Mouse (Mus musculus) liver, embryonic 14.5 days (tissue): Measurements from ENCODE around the gene Hmgb2.
"Not testable (repeated sequence)": the region's sequence is repeated elsewhere in the genome, so short reads cannot be mapped to it uniquely, and the experiment has no call there.

Source experiments
- CTCF ChIP-seq: IDR thresholded peaks from 2 replicates; pipeline ENCODE4 v1.5.1; 2016; ENCODE audit warnings: antibody characterized with exemption, low read depth, control low read depth
- EP300 ChIP-seq: IDR thresholded peaks from 2 replicates; pipeline ENCODE4 v1.6.1; 2016; ENCODE audit warnings: antibody characterized with exemption, low read depth

DNA sequence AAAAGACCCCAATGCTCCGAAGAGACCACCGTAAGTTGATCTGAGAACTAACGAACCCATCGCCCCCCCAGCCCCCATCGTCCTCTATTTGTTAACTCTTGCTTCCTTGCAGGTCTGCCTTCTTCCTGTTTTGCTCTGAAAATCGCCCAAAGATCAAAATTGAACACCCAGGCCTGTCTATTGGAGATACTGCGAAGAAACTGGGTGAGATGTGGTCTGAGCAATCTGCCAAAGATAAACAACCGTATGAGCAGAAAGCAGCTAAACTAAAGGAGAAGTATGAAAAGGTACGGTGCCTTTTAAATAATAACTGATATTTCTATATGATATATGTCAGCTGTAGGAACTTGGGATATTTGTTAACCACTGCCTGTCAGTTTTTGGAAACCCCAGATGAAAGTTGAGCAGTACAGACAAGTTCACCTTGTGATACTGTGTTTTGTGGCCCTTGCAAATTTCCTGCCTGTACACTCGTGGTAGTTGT is 1.5 kb downstream of the Hmgb2 start:
- TF ChIP-seq CTCF = not testable (repeated sequence)
- peak; percentile 35; the same call in 1 of the 2 replicates for TF ChIP-seq EP300
